ENCODE assay signal across 8 mouse cellular contexts in the genomic region with DNA sequence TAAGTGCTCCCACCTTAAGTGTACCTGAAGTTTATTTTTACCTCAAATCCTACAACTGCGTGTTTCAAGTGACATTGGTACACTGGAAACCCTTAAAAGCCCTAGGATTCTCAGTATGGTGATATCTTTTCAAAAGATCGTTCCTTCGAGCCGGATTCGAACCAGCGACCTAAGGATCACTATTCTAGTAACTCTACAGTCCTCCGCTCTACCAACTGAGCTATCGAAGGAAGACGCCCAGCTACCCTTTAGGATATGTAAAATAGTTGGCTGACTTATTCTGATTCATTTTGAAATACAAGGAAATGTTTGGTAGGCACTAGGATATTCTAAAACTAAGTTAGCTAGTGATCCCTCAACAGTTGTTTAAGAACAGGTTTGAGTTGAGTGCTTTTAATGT. TPM values are rescaled to one million over a fixed set of nuclear protein-coding genes. Genes with fewer than 3 reads are reported as not detected.
DNase-seq lines count a peak whose midpoint lies in the region; ATAC-seq and TF ChIP-seq lines count a peak whose summit lies in the region.

No protein-coding gene starts in this region.

- peak overlapping the region; percentile 60 for H3K27ac ChIP-seq in liver, embryonic 14.5 days

- peak; percentile 38 for ATAC-seq in frontal cortex, adult (ENCODE audit: low TSS enrichment)
- peak; percentile 54 for ATAC-seq in liver, embryonic 14.5 days (ENCODE audit: insufficient read depth)

- H3K27me3 ChIP-seq in liver, embryonic 14.5 days (ENCODE audit: control insufficient read depth, insufficient read depth, low read length) = no peaks in the 10 kb centered on the region

- WGBS in liver, embryonic 14.5 days (ENCODE audit: insufficient replicate concordance) = under 1% methylated on average over 9 of the region's 9 CpGs

- no peaks in the 10 kb centered on the region for H3K9me3 ChIP-seq in liver, embryonic 14.5 days (ENCODE audit: control insufficient read depth, low read length)

- TF ChIP-seq EP300 in liver, embryonic 14.5 days (IDR thresholded peaks at IDR 0.05; ENCODE audit: low read depth) = peak; percentile 23; the same call in 1 of the 2 replicates

- no peak for TF ChIP-seq CTCF in liver, embryonic 14.5 days (IDR thresholded peaks at IDR 0.05; ENCODE audit: low read depth)

- peak; percentile 76 to 86 for DNase-seq in spleen, postnatal 4 days (ENCODE audit: low spot score in 2 of 2)
- no peak for DNase-seq in spleen, adult 18-20 months
- peak; percentile 80 for DNase-seq in c-Kit-negative CD71-positive TER-119-positive erythroid progenitor cells, embryonic 14.5 days (ENCODE audit: low read depth, low spot score)
- DNase-seq in kidney, adult 9 months = peak; percentile 68
- peak; percentile 82 to 83 (median 82) for DNase-seq in liver, embryonic 14.5 days (ENCODE audit: low read depth in 3 of 3, low spot score in 3 of 3)
- DNase-seq in right cerebral cortex, adult 2 months (ENCODE audit: low spot score in 2 of 2) = peak; percentile 86 to 91
- no peak for DNase-seq in urinary bladder, postnatal 10 days (ENCODE audit: low spot score)

- peak overlapping the region; percentile 18 for H3K9ac ChIP-seq in liver, embryonic 14.5 days (replicated peaks)

- H3K36me3 ChIP-seq in liver, embryonic 14.5 days (replicated peaks; ENCODE audit: control insufficient read depth, insufficient read depth, low read depth) = peaks cover 13% of the 10 kb centered on the region

- H3K4me3 ChIP-seq in liver, embryonic 14.5 days (ENCODE audit: insufficient read depth in 1 of 2, low read depth in 2 of 2, low read length in 2 of 2) = peak overlapping the region; percentile 37 to 87; a peak in 3 of 4 replicates

- H3K4me1 ChIP-seq in liver, embryonic 14.5 days (replicated peaks; ENCODE audit: control insufficient read depth in 2 of 2, insufficient read depth in 2 of 2, low read length in 1 of 2) = peaks cover 12 to 20% of the 10 kb centered on the region in 2 experiments

- peak overlapping the region; percentile 73 for H3K4me2 ChIP-seq in liver, embryonic 14.5 days (ENCODE audit: low read depth)

RNA-seq across cellular contexts. Expression of a gene that starts 1.8 kb away (rescaled TPM):
- polyA plus RNA-seq in liver, embryonic 14.5 days (2012; rRNA removed) = 2.4 and 4.0 TPM in 2 replicates
- 5.2 and 5.3 TPM in 2 replicates for polyA plus RNA-seq in liver, embryonic 14.5 days (2014; fragmentation: Nextera tagmentation; extraction: Ambion mirVana)

RNA-seq across cellular contexts. Expression of a gene that starts 40.2 kb away (rescaled TPM):
- polyA plus RNA-seq in liver, embryonic 14.5 days (2012; rRNA removed) = 1.5 and 2.1 TPM in 2 replicates
- 1.5 and 1.8 TPM in 2 replicates for polyA plus RNA-seq in liver, embryonic 14.5 days (2014; fragmentation: Nextera tagmentation; extraction: Ambion mirVana)

RNA-seq across cellular contexts. Expression of a gene that starts 56.5 kb away (rescaled TPM):
- 3.0 and 5.4 TPM in 2 replicates for polyA plus RNA-seq in liver, embryonic 14.5 days (2012; rRNA removed)
- 11.9 and 12.5 TPM in 2 replicates for polyA plus RNA-seq in liver, embryonic 14.5 days (2014; fragmentation: Nextera tagmentation; extraction: Ambion mirVana)

Comparison
In these comparisons a context has a peak if more than half of its experiments do, and no peak if none do; other contexts are left out.
1. DNase-seq: peak in spleen, postnatal 4 days (2 of 2), c-Kit-negative CD71-positive TER-119-positive erythroid progenitor cells, embryonic 14.5 days (single experiment), kidney, adult 9 months (single experiment), liver, embryonic 14.5 days (3 of 3) and right cerebral cortex, adult 2 months (2 of 2); none in spleen, adult 18-20 months (0 of 2) and urinary bladder, postnatal 10 days (single experiment).